Mouse (Mus musculus) hematopoietic stem cell, adult 5-6 weeks (primary cell): ENCODE measurements around the gene Psmd3. TPM values are rescaled to one million over a fixed set of nuclear protein-coding genes. Genes with fewer than 3 reads are reported as not detected.
"Not testable (repeated sequence)": the region's sequence is repeated elsewhere in the genome, so short reads cannot be mapped to it uniquely, and the experiment has no call there.

Experiments used
- ATAC-seq, 2 experiments: fragments of 125-278 bp in 1 of 2; replicated peaks in 1 of 2; 2 replicates each; pipeline ENCODE4 v1.8.0; 2016 to 2017; ENCODE audit warnings: inconsistent platforms in 2 of 2, mild to moderate bottlenecking in 2 of 2, moderate number of reproducible peaks in 2 of 2, low read depth in 1 of 2, moderate TSS enrichment in 1 of 2; ENCODE audit not compliant: low FRiP score in 2 of 2, poor library complexity in 2 of 2, severe bottlenecking in 2 of 2, insufficient read depth in 1 of 2, low TSS enrichment in 1 of 2
- total RNA-seq: library from RNA; stranded (forward); fragments of 172-1452, 232-1000 nt; gene quantifications from 2 replicates; pipeline ENCODE4 v1.2.3, GENCODE M21; 2017

Gene Psmd3
- 50.2 and 59.3 TPM in 2 replicates for total RNA-seq

GRCm38 (mm10) chr11:98681786-98682745 is at the start of gene Psmd3:
TSS of gene Psmd3 (plus strand) at chr11:98682554.
- ATAC-seq, result peak; percentile 94 to 96

- peak; percentile 85 to 88 for ATAC-seq
Observed at GRCm38 (mm10) chr11:98635312-98635970, 46.9 kb upstream of the Psmd3 start.

- no peak for ATAC-seq
Observed at GRCm38 (mm10) chr11:98637501-98637900, 44.9 kb upstream of the Psmd3 start.

- no peak for ATAC-seq
Observed at GRCm38 (mm10) chr11:98640091-98640490, 42.3 kb upstream of the Psmd3 start.

GRCm38 (mm10) chr11:98644757-98645156 is 37.6 kb upstream of the Psmd3 start:
- no peak for ATAC-seq

- no peak for ATAC-seq
Observed at GRCm38 (mm10) chr11:98645946-98646345, 36.4 kb upstream of the Psmd3 start.

GRCm38 (mm10) chr11:98646459-98646858 is 35.9 kb upstream of the Psmd3 start, which contains the start of gene Gsdma2:
TSS of gene Gsdma2 (plus strand) at chr11:98646759.
- no peak for ATAC-seq

GRCm38 (mm10) chr11:98655076-98655475 is 27.3 kb upstream of the Psmd3 start:
- ATAC-seq, result peak; percentile 82 to 88

- peak; percentile 82 to 88 for ATAC-seq
Observed at GRCm38 (mm10) chr11:98660517-98660916, 21.8 kb upstream of the Psmd3 start.

- ATAC-seq, result no peak
Observed at GRCm38 (mm10) chr11:98664091-98664490, 18.3 kb upstream of the Psmd3 start, which contains the start of gene Gsdma. TSS of gene Gsdma (plus strand) at chr11:98664351.

- no peak for ATAC-seq
Observed at GRCm38 (mm10) chr11:98668984-98669383, 13.4 kb upstream of the Psmd3 start.

- no peak for ATAC-seq
Observed at GRCm38 (mm10) chr11:98671284-98671815, 11.0 kb upstream of the Psmd3 start.

- ATAC-seq, result no peak
Observed at GRCm38 (mm10) chr11:98671857-98672256, 10.5 kb upstream of the Psmd3 start.

GRCm38 (mm10) chr11:98672482-98672881 is 9.9 kb upstream of the Psmd3 start:
- no peak for ATAC-seq

GRCm38 (mm10) chr11:98673136-98673535 is 9.2 kb upstream of the Psmd3 start:
- peak; percentile 85 to 88 for ATAC-seq

- ATAC-seq, result no peak
Observed at GRCm38 (mm10) chr11:98675829-98676363, 6.5 kb upstream of the Psmd3 start.

GRCm38 (mm10) chr11:98680023-98680422 is 2.3 kb upstream of the Psmd3 start:
- ATAC-seq, result no peak

- ATAC-seq, result not testable (repeated sequence)
Observed at GRCm38 (mm10) chr11:98680595-98680994, 1.8 kb upstream of the Psmd3 start.
